Mouse (Mus musculus) natural killer cell, adult 2 months (primary cell): ENCODE measurements around the gene Scrn3.

Source experiments
- DNase-seq, 2 experiments: peaks; one replicate each; pipeline ENCODE4 v3.0.0; 2022; ENCODE audit warnings: low spot score in 2 of 2

The Scrn3 gene

DNA sequence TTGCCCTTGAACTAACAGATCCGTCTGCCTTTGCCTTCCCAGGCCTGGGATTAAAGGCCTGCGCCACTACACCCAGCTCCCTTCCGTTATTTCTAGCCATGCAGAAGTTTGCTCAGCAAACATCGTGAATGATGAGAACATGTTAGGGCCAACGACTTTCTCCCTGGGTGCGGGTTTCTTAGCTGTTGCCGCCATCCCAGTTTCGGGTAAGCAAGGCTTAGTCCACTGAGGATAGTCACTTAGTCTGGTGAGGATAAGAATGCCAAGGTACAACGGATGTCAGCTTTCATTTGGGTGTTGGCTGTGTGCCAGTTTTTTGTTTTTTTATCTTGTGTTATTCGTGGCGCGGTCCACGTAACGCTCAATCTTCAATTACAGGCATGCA is 708 bp downstream of the Scrn3 start:
- DNase-seq: peak; percentile 2 to 11

DNA sequence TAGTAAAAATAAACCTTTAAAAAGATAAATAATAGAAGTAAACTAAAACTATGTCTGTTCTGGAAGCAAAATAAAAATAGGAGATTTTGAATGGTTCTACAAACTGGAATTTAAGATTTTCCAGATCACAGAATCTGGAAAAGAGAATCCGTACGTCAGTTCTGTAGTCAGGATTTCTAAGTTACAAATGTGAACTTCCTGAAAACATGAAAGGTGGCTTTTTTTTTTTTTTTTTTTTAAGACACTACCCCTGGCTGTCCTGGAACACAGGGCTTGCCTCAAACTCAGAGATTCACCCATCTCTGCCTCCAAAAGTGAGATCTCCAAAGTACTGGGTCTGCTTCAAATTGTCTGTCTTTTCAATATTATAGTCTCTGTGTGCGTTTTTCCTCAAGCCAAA is 1.9 kb downstream of the Scrn3 start:
- no peak for DNase-seq

- no peak for DNase-seq
These were observed 5.0 kb downstream of the Scrn3 start for GRCm38 (mm10) chr2:73317426-73317825.

- DNase-seq: no peak
These were observed 6.8 kb downstream of the Scrn3 start for GRCm38 (mm10) chr2:73319218-73319617.

DNA sequence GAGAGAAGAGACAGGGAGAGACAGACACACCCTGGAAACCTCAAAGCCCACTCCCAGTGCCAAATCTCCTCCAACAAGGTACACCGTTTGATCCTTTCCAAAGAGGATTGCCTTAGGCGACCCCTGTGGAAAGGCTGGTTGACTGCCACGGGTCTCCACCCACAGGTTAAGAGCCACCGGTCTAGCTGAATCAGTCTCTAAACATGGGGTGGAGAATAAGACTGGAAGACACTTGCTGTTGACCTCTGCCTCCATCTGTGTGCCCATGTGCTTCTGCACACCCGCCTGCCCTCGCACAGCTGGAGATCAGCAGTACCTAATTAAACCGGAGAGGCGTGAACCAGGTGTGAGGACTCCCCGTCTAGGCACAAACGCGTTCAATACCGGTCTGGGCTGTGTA is 10.6 kb downstream of the Scrn3 start:
- no peak for DNase-seq

GRCm38 (mm10) chr2:73325871-73326270 is 13.5 kb downstream of the Scrn3 start:
- no peak for DNase-seq

DNA sequence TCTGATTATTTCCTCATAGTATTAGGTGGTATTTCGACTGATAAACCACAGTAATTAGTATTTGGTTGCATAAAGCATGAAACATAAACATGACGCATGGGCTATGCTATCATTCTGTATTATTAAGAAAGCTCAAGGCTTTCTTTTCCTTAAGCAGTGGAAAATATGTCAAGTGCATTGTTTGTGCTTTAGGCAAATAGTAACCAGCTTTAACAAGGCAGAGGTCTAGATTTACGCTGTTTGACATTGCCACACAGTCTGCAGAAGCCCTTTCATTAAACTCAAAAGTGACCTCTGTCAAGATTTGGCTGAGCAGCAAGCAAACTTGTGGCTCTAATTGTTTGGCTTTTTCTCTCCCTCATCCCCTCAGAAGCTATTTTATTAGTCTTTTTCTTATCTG is 23.5 kb downstream of the Scrn3 start:
- DNase-seq: no peak

DNA sequence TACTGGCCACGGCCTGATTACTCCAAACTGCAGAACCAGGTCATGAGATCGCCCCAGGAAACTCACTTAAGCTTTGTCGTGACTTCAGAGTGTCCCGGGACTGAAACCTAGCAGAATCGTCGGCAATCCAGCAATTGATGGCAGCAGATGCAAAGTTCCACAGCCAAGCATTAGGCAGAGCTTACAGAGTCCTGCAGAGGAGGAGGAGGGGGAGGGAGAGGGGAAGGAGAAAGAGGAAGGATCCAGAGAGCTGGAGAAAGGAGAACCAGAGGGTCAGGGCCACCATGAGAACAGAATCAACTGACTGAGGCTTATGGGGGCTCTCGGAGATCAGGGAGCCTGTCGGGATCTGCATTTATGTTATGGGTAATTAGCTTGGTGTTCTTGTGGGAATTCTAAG is 26.0 kb downstream of the Scrn3 start:
- DNase-seq: no peak

- no peak for DNase-seq
These were observed 31.3 kb downstream of the Scrn3 start for GRCm38 (mm10) chr2:73343701-73344100.

DNA sequence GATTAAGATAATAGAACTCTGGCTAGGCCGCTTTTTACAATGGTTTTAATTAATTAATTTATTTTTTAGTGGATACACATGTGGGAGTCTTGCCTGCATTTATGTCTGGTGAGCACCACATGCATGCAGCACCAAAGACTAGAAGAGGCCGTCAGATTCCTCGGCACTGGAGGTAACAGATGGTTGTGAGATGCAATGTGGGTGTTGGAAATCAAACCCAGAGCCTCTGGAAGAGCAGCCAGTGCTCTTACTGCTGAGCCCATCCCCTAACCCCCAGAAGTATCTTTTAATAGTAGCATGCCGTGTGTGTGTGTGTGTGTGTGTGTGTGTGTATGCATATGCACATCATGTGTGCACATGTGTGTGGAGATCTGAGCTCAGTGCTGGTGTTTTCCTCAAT is 32.8 kb downstream of the Scrn3 start:
- no peak for DNase-seq

- peak; percentile 4 to 33 for DNase-seq
These were observed 34.1 kb downstream of the Scrn3 start for GRCm38 (mm10) chr2:73346345-73347086.

GRCm38 (mm10) chr2:73347136-73347535 is 34.7 kb downstream of the Scrn3 start:
- DNase-seq: no peak

- no peak for DNase-seq
These were observed 35.4 kb downstream of the Scrn3 start for GRCm38 (mm10) chr2:73347766-73348165.

- no peak for DNase-seq
These were observed 35.8 kb downstream of the Scrn3 start for GRCm38 (mm10) chr2:73348221-73348620.

GRCm38 (mm10) chr2:73351496-73351895 is 39.1 kb downstream of the Scrn3 start:
- no peak for DNase-seq

DNA sequence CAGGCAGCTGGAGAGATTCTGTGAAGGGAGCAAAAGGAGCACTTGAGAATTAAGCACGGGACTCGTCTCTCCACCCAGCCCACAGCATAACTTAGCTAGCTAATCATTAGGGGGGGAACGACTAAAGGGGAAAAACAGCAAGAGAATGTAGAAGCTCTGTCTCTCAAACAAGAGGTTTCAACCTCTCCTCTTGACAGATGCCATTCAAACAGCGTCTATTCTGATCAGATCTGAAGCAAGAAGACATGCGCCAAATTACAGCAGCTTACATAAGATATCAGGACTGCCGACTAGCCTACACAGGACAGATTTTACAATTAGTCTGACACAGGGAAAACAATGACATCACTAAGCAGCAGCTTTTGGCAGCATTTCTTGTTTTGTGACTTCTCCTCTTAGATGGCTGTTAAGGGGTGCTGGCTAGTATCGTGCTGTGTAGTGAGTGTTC is 39.5 kb downstream of the Scrn3 start:
- no peak for DNase-seq

GRCm38 (mm10) chr2:73357004-73357403 is 44.6 kb downstream of the Scrn3 start:
- DNase-seq: no peak

GRCm38 (mm10) chr2:73359941-73360340 is 47.5 kb downstream of the Scrn3 start:
- DNase-seq: no peak

GRCm38 (mm10) chr2:73360536-73360935 is 48.1 kb downstream of the Scrn3 start:
- no peak for DNase-seq

DNA sequence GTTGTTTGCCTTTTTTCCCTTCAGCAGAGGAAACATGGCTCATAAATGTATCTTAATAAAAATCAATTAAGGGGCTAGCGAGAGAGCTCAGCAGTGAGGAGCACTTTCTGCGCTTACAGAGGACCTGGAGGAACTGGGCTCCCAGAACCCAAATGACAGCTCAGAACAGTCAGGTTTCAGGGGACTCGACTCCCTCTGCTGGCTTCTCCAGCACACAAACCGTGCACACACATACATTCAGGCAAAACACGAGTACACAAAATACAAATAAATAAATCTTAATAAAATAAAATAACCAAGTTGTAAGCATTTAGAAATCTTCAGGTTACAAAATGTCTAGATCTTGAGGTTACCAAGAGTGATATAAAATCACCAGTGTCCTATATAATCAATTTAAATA is 51.0 kb downstream of the Scrn3 start:
- no peak for DNase-seq

- DNase-seq: no peak
These were observed 59.3 kb downstream of the Scrn3 start for GRCm38 (mm10) chr2:73371530-73372335.

GRCm38 (mm10) chr2:73378326-73378725 is 65.9 kb downstream of the Scrn3 start:
- no peak for DNase-seq

DNA sequence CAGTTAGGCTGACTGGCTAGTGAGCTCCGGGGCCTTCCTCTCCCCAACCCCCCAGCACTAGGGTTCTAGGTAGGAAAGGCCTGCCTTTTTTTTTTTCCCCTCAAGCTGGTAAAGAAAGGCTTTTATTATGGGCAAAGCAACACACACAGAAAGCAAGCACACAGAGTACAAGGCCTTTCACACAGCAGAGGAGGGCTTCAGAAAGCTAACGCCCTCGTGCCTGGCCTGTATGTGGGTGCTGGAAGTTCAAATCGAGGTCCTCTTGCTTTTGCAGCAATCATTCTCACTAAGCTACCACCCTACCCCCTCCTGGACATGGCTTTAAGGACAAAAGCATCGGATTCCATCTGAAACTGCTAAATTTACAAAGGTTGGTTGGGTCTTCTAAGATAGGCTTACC is 67.3 kb downstream of the Scrn3 start:
- DNase-seq: no peak
